Mouse (Mus musculus): Measurements from ENCODE around the gene Zbtb16. TPM values are rescaled to one million over a fixed set of nuclear protein-coding genes. Genes with fewer than 3 reads are reported as not detected.

Gene Zbtb16
- total and polyA plus RNA-seq, 3 experiments: 0.34 to 3.0 (median 0.90) TPM

DNA sequence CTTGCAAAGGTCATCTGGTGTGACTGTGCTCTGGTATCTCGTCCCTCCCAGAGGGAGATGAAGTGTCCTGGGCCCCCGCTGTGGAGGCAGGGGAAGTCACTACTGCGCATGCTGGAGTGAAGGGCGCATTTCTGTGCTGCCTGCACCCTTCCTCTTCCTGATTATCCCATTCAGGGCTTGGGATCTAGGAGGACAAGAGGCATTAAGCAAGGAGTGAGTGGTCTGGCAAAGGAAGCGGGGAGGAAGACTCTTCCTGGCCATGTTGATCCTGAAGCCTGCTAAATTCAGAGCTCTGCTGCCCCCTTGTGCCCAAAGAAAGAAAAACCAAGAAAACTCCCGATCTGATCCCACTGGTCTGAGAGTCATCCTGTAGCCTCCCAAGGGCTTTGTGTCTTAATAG is 217.4 kb downstream of the Zbtb16 start:
- Histone ChIP-seq H3K9ac (ENCODE audit: insufficient read depth, low read depth) (no peak overlapping the region), H3K9me3 (replicated peaks; ENCODE audit: low read length) (peaks cover 6% of the 10 kb centered on the region), H3K4me1 (ENCODE audit: control insufficient read depth in 1 of 2, insufficient read depth in 2 of 2) (peaks cover 0 to 3% of the 10 kb centered on the region in 2 experiments; a peak in 3 of 4 replicates), H3K27me3 (replicated peaks) (peaks cover 10% of the 10 kb centered on the region), H3K4me2 (ENCODE audit: insufficient read depth, low read depth, poor library complexity, severe bottlenecking) (peak overlapping the region; percentile 35; the same call in 1 of the 2 replicates), H3K36me3 (replicated peaks in 1 of 2; ENCODE audit: control insufficient read depth in 1 of 2, insufficient read depth in 1 of 2, low read length in 1 of 2) (no peaks in the 10 kb centered on the region), H3K79me2 (replicated peaks; ENCODE audit: control insufficient read depth, extremely low read depth, insufficient read depth, poor library complexity, severe bottlenecking) (no peaks in the 10 kb centered on the region), H3K4me3 (replicated peaks in 1 of 3; ENCODE audit: low read depth in 2 of 3, low read length in 2 of 3, poor library complexity in 1 of 3) (no peak overlapping the region), H3K27ac (ENCODE audit: insufficient read depth, low read depth) (no peak overlapping the region)
- DNase-seq (ENCODE audit: extremely low read depth): peak; percentile 70
- in situ Hi-C loops (cut with MboI; ENCODE audit: low pct_ligation_motif_present, low pct_unique_long_range_greater_than_20kb, low sequenced_read_pairs) (loop anchor here (10.0 kb wide), 1 partner anchor 364 kb away; no protein-coding TSS in a partner anchor), dilution Hi-C loops (cut with MboI; ENCODE audit: extremely low pct_ligation_motif_present, extremely low pct_unique_long_range_greater_than_20kb, low sequenced_read_pairs) (no loop called here)
- TF ChIP-seq RAD21 (IDR thresholded peaks at IDR 0.05; ENCODE audit: low read depth, low read length) (peak; percentile 83), MEF2A (IDR thresholded peaks at IDR 0.05; ENCODE audit: borderline replicate concordance, low read depth, low read length) (no peak), CTCF (conservative IDR thresholded peaks at IDR 0.05 in 1 of 2, IDR thresholded peaks at IDR 0.05 in 1 of 2; ENCODE audit: low read depth in 2 of 2, low read length in 2 of 2) (peak; percentile 22 to 81; a peak in 2 of 4 replicates), SMC3 (IDR thresholded peaks at IDR 0.05; ENCODE audit: low read depth, low read length) (peak; percentile 61)

DNA sequence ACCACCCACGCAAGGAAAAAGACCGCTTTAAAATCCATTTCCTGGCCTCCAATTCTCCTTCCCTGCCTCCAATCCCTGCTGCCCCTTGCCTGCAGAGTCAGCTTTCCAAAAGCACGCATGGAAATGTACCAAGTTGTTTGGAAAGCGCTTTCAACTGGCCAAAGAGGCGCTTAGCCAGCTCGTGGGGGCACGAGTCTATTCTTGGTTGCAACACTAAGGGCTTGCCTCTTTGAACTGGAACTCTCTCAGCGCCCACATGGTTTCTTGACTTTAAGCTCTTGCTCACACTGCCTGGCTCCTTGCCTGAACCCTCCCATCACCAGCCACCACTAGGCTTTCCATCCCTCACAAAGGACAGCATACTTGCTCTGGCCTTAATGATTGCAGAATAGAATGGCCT is 217.9 kb downstream of the Zbtb16 start:
- TF ChIP-seq ETS1 (conservative IDR thresholded peaks at IDR 0.05; ENCODE audit: low read depth, low read length) (no peak), CHD2 (IDR thresholded peaks at IDR 0.05; ENCODE audit: low read length) (no peak), IRF4 (IDR thresholded peaks at IDR 0.05; ENCODE audit: low read depth, low read length) (no peak), POLR2AphosphoS2 (IDR thresholded peaks at IDR 0.05; ENCODE audit: low read depth, low read length) (no peak)
- Histone ChIP-seq H3K36me3 (replicated peaks in 1 of 2; ENCODE audit: control insufficient read depth in 1 of 2, insufficient read depth in 1 of 2, low read length in 1 of 2) (no peaks in the 10 kb centered on the region), H3K4me1 (ENCODE audit: control insufficient read depth in 1 of 2, insufficient read depth in 2 of 2) (peaks cover 0 to 3% of the 10 kb centered on the region in 2 experiments; a peak in 3 of 4 replicates), H3K9ac (ENCODE audit: insufficient read depth, low read depth) (no peak overlapping the region), H3K4me2 (ENCODE audit: insufficient read depth, low read depth, poor library complexity, severe bottlenecking) (no peak overlapping the region), H3K9me3 (replicated peaks; ENCODE audit: low read length) (peaks cover 6% of the 10 kb centered on the region), H3K79me2 (replicated peaks; ENCODE audit: control insufficient read depth, extremely low read depth, insufficient read depth, poor library complexity, severe bottlenecking) (no peaks in the 10 kb centered on the region), H3K27me3 (replicated peaks) (peaks cover 10% of the 10 kb centered on the region), H3K27ac (ENCODE audit: insufficient read depth, low read depth) (no peak overlapping the region), H3K4me3 (replicated peaks in 1 of 3; ENCODE audit: low read depth in 2 of 3, low read length in 2 of 3, poor library complexity in 1 of 3) (no peak overlapping the region)
- in situ Hi-C loops (cut with MboI; ENCODE audit: low pct_ligation_motif_present, low pct_unique_long_range_greater_than_20kb, low sequenced_read_pairs) (loop anchor here (10.0 kb wide), 1 partner anchor 363 kb away; no protein-coding TSS in a partner anchor), dilution Hi-C loops (cut with MboI; ENCODE audit: extremely low pct_ligation_motif_present, extremely low pct_unique_long_range_greater_than_20kb, low sequenced_read_pairs) (no loop called here)
- no peak for DNase-seq (ENCODE audit: extremely low read depth)

DNA sequence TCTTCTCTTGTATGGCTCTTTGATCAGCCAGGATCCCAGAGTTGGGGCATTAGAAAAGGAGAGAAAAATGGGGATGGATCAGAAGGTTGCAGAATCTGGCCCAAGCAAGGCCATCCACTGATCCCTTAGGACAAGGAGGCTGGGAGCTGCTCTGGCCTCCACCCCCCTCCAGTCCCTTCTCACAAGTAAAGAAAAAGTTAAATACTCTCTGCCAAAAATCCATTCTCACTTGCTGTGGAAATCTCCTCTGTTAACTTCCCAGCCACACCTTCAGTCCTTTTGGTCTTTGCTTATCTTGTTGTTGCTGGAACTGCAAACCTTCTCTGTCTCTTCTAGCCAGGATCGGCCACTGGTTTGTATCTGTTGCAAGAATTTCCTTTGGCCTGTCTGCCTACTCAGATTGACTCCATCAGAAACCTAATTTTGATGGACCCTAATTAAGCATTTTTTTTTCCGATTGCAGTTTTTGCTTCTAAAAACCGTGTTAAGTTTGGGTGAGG is 218.5 kb downstream of the Zbtb16 start:
- H3K79me2 ChIP-seq (replicated peaks; ENCODE audit: control insufficient read depth, extremely low read depth, insufficient read depth, poor library complexity, severe bottlenecking): no peaks in the 10 kb centered on the region
- H3K9me3 ChIP-seq (replicated peaks; ENCODE audit: low read length): peaks cover 1% of the 10 kb centered on the region
- H3K36me3 ChIP-seq (replicated peaks in 1 of 2; ENCODE audit: control insufficient read depth in 1 of 2, insufficient read depth in 1 of 2, low read length in 1 of 2): no peaks in the 10 kb centered on the region
- DNase-seq (ENCODE audit: extremely low read depth): no peak
- H3K4me3 ChIP-seq (replicated peaks in 1 of 3; ENCODE audit: low read depth in 2 of 3, low read length in 2 of 3, poor library complexity in 1 of 3): no peak overlapping the region
- dilution Hi-C loops (cut with MboI; ENCODE audit: extremely low pct_ligation_motif_present, extremely low pct_unique_long_range_greater_than_20kb, low sequenced_read_pairs): no loop called here
- no peak overlapping the region for H3K4me2 ChIP-seq (ENCODE audit: insufficient read depth, low read depth, poor library complexity, severe bottlenecking)
- H3K9ac ChIP-seq (ENCODE audit: insufficient read depth, low read depth): no peak overlapping the region
- no peak for TF ChIP-seq MEF2A (IDR thresholded peaks at IDR 0.05; ENCODE audit: borderline replicate concordance, low read depth, low read length)
- no peak for TF ChIP-seq CHD2 (IDR thresholded peaks at IDR 0.05; ENCODE audit: low read length)
- TF ChIP-seq BHLHE40 (IDR thresholded peaks at IDR 0.05; ENCODE audit: low read depth, low read length): no peak
- TF ChIP-seq POLR2AphosphoS2 (IDR thresholded peaks at IDR 0.05; ENCODE audit: low read depth, low read length): no peak
- TF ChIP-seq UBTF (IDR thresholded peaks at IDR 0.05; ENCODE audit: low read depth, low read length): no peak
- no peak for TF ChIP-seq ZNF384 (IDR thresholded peaks at IDR 0.05; ENCODE audit: low read depth, low read length)
- peaks cover 10% of the 10 kb centered on the region for H3K27me3 ChIP-seq (replicated peaks)
- in situ Hi-C loops (cut with MboI; ENCODE audit: low pct_ligation_motif_present, low pct_unique_long_range_greater_than_20kb, low sequenced_read_pairs): loop anchor here (10.0 kb wide), 1 partner anchor 363 kb away; no protein-coding TSS in a partner anchor
- no peak overlapping the region for H3K27ac ChIP-seq (ENCODE audit: insufficient read depth, low read depth)
- H3K4me1 ChIP-seq (ENCODE audit: control insufficient read depth in 1 of 2, insufficient read depth in 2 of 2): peaks cover 0 to 3% of the 10 kb centered on the region in 2 experiments; a peak in 3 of 4 replicates
